Mouse (Mus musculus) olfactory bulb, adult 2 months (tissue): ENCODE measurements around the gene Uggt2. TPM values are rescaled to one million over a fixed set of nuclear protein-coding genes. Genes with fewer than 3 reads are reported as not detected.

Experiments used
- H3K27ac ChIP-seq: fragments of 200-500 bp; 2 replicates; pipeline ENCODE4 v1.5.1; 2012; ENCODE audit warnings: low read depth, low read length; ENCODE audit not compliant: insufficient read depth
- H3K4me1 ChIP-seq: fragments of 200-500 bp; 2 replicates; pipeline ENCODE4 v1.6.1; 2012; ENCODE audit warnings: low read length; ENCODE audit not compliant: control insufficient read depth, insufficient read depth
- H3K4me3 ChIP-seq: fragments of 200-500 bp; 2 replicates; pipeline ENCODE4 v1.5.1; 2012; ENCODE audit warnings: mild to moderate bottlenecking, low read depth, low read length, moderate library complexity; ENCODE audit not compliant: insufficient read depth
- CTCF ChIP-seq: fragments of 200-500 bp; IDR thresholded peaks from 2 replicates; pipeline ENCODE4 v1.5.1; 2012; ENCODE audit warnings: low read depth, mild to moderate bottlenecking, low read length, moderate library complexity; ENCODE audit not compliant: insufficient read depth
- POLR2A ChIP-seq: fragments of 200-500 bp; IDR thresholded peaks from 2 replicates; pipeline ENCODE4 v1.6.1; 2012; ENCODE audit warnings: mild to moderate bottlenecking, low read depth, low read length, moderate library complexity; ENCODE audit not compliant: insufficient read depth
- WGBS: fragments of 180-500 bp; shearing (Covaris S2); methylation state at CpG from one replicate; pipeline ENCODE4 v1.1.7; 2018; 5-methylcytosine and 5-hydroxymethylcytosine counted together
- polyA plus RNA-seq: library from polyadenylated mRNA; stranded (reverse); fragments of >200 nt; gene quantifications from 2 replicates; pipeline ENCODE4 v1.2.4, GENCODE M21; 2012; ENCODE audit warnings: low replicate concordance; ENCODE audit not compliant: missing spikeins, insufficient read depth, insufficient read length

The Uggt2 gene
- polyA plus RNA-seq, 1 experiment = not detected

- Histone ChIP-seq H3K4me1 (peaks cover 12% of the 10 kb centered on the region), H3K4me3 (no peak overlapping the region), H3K27ac (no peak overlapping the region)
- 85% methylated on average over 2 of the region's 2 CpGs for WGBS
- TF ChIP-seq CTCF (no peak), POLR2A (no peak)
These were observed 154.5 kb downstream of the Uggt2 start for GRCm38 (mm10) chr14:118944702-118945101.

DNA sequence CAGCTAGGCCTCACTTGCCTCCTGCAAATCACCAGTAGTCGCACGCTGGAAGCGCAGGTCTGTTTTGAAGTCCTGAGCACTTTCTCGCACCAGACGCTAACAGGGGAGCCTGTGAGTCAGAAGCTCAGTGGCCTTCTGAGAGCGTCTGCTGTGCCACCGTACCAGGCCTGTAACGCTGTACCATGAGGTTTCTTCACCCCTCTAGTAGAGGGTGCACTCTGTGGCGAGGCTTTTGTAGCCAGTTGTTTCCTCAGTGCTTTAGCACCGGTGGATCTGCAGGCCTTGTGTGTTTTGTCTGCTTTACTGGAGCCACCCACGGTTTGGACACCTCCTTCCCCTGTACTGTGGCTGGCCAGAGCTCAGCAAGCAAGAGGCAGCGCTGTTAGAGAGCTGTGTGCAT lies 157.2 kb downstream of the Uggt2 start:
- Histone ChIP-seq H3K4me1 (peaks cover 12% of the 10 kb centered on the region), H3K27ac (no peak overlapping the region), H3K4me3 (no peak overlapping the region)
- WGBS = 42% methylated on average over 12 of the region's 12 CpGs
- TF ChIP-seq POLR2A (no peak), CTCF (no peak)

DNA sequence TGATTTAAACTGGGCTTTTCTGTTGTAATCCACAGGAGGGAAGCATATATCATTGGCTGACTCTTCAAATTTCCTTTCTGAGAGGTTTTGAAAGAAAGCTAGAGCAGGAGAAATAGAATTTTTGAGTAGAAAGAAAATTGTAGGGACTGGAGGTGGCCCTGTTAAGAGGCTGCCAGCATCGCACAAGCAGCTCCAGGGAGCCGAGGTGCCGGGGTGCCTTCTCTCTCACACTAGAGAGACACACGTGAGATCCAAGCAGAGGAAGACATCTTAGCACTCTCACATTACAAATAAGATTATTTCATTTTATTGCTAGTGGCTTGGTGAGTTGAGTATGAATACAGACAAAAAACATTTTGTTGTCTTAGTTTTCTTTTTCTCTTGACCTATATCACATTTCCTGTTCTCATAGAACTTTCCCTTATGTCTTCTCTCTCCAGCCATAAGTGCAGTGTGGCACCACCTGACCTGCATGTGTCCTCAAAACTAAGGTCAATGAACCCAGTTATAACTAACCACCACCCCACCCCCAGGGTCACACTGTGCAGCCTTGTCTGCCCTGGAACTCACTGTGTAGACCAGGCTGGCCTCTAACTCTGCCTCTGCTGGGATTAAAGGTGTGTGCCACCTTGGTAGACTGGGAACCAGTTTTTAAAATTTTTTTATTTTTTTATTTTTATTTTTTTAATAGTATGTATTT lies 158.3 kb downstream of the Uggt2 start:
- 57% methylated on average over 4 of the region's 4 CpGs for WGBS
- Histone ChIP-seq H3K4me1 (peaks cover 12% of the 10 kb centered on the region), H3K4me3 (no peak overlapping the region), H3K27ac (0 out of 2 replicates have a peak overlapping the region, but pooled peaks have one; percentile 13)
- no peak for TF ChIP-seq CTCF
- TF ChIP-seq POLR2A = no peak

DNA sequence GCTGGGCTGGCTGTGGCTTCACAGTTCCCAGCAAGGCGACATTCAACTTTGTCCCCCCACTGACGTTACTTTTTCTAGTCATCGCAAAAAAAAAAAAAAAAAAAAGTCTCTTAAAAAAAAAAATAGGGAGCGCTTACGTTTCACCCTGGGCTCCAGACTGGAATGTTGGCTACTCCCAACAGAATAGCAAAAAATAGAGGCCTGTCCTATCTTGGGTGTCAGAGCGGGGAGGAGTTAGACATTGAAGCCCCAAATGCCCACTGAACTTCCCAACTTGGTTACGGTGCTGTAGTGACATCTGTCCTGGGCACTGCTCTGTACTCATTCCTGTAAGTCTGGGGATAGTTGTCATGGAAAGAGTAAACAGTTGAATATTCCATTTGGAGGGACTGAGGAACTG lies 160.7 kb downstream of the Uggt2 start:
- Histone ChIP-seq H3K4me1 (peaks cover 9% of the 10 kb centered on the region), H3K27ac (peak overlapping the region; percentile 22; the same call in 1 of the 2 replicates), H3K4me3 (peak overlapping the region; percentile 62)
- TF ChIP-seq CTCF (no peak), POLR2A (no peak)
- under 1% methylated on average over 7 of the region's 7 CpGs for WGBS

GRCm38 (mm10) chr14:118937533-118938492 lies 161.4 kb downstream of the Uggt2 start, which contains the start of gene Dnajc3:
Dnajc3 (plus strand) TSS chr14:118937976.
- Histone ChIP-seq H3K27ac (peak within 1 kb of the TSS; percentile 49), H3K4me1 (peaks cover 9% of the 10 kb centered on the region), H3K4me3 (peak within 1 kb of the TSS; percentile 77)
- under 1% methylated on average over 123 of the region's 124 CpGs for WGBS
- TF ChIP-seq CTCF (no peak), POLR2A (peak; percentile 84)

DNA sequence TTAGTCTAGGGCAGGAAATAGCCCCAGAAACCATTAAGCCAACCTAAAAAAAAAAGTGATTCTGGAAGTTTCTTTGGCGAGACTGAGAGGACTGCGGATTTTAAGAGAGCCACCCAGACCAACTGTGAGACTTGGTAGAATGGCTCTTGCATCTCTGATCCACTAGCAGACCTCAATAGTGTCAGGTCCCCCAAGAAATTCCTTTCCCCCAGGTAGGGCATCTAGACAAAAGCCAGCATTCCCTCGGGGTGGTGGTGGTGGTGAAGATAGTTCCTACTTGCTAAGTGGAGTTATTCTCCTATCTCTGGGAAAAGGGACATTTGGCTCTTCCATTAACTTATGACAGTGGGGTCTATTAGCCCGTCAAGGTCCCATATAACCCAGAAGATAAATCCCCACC lies 162.3 kb downstream of the Uggt2 start:
- 42% methylated on average over 4 of the region's 4 CpGs for WGBS
- Histone ChIP-seq H3K4me1 (peaks cover 5% of the 10 kb centered on the region), H3K27ac (no peak overlapping the region), H3K4me3 (peak overlapping the region; percentile 77)
- TF ChIP-seq POLR2A (no peak), CTCF (no peak)

- Histone ChIP-seq H3K4me1 (peaks cover 7% of the 10 kb centered on the region), H3K27ac (no peak overlapping the region), H3K4me3 (no peak overlapping the region)
- TF ChIP-seq CTCF (no peak), POLR2A (no peak)
- WGBS = 73% methylated on average over 3 of the region's 3 CpGs
These were observed 163.0 kb downstream of the Uggt2 start for GRCm38 (mm10) chr14:118936236-118936635.

Other genes starting within 250 kb of the Uggt2 start
- 283 TPM in 1 of 2 replicates, not detected in the other for gene Dzip1, start 174.0 kb downstream of the Uggt2 start, polyA plus RNA-seq
- gene Dnajc3, start 161.5 kb downstream of the Uggt2 start, polyA plus RNA-seq = not detected in 2 replicates
- not detected in 2 replicates for gene Hs6st3, start 38.9 kb upstream of the Uggt2 start, polyA plus RNA-seq